Mouse (Mus musculus): ENCODE measurements around the gene Synpo2l. TPM values are rescaled to one million over a fixed set of nuclear protein-coding genes. Genes with fewer than 3 reads are reported as not detected.

The Synpo2l gene
- polyA plus RNA-seq, 1 experiment from 2014 or later, result 0.17 TPM

- 90% methylated on average over 9 of the region's 9 CpGs for WGBS
- Histone ChIP-seq H3K4me3 (no peak overlapping the region), H3K27me3 (no peaks in the 10 kb centered on the region), H3K4me2 (replicated peaks) (no peak overlapping the region), H3K9ac (replicated peaks) (no peak overlapping the region), H3K27ac (replicated peaks) (no peak overlapping the region), H3K36me3 (no peaks in the 10 kb centered on the region), H3K4me1 (peaks cover 3% of the 10 kb centered on the region; the same call in 1 of the 2 replicates), H3K9me3 (no peaks in the 10 kb centered on the region)
- no peak for ATAC-seq (replicated peaks)
Observed at GRCm38 (mm10) chr14:20655731-20656130, 12.4 kb downstream of the Synpo2l start.

- H3K27ac ChIP-seq (replicated peaks), result no peak overlapping the region
- no peak overlapping the region for H3K4me3 ChIP-seq
- 88% methylated on average over 9 of the region's 9 CpGs for WGBS
- no peak for ATAC-seq (replicated peaks)
- H3K4me1 ChIP-seq, result no peaks in the 10 kb centered on the region
- no peaks in the 10 kb centered on the region for H3K9me3 ChIP-seq
- H3K4me2 ChIP-seq (replicated peaks), result no peak overlapping the region
- H3K36me3 ChIP-seq, result no peaks in the 10 kb centered on the region
- H3K27me3 ChIP-seq, result no peaks in the 10 kb centered on the region
- H3K9ac ChIP-seq (replicated peaks), result no peak overlapping the region
Observed at GRCm38 (mm10) chr14:20654690-20655421, 13.3 kb downstream of the Synpo2l start.

GRCm38 (mm10) chr14:20651722-20652256 is 16.4 kb downstream of the Synpo2l start:
- H3K36me3 ChIP-seq, result no peaks in the 10 kb centered on the region
- no peak overlapping the region for H3K9ac ChIP-seq (replicated peaks)
- no peaks in the 10 kb centered on the region for H3K27me3 ChIP-seq
- 67% methylated on average over 4 of the region's 4 CpGs for WGBS
- no peaks in the 10 kb centered on the region for H3K4me1 ChIP-seq
- no peak overlapping the region for H3K4me3 ChIP-seq
- H3K4me2 ChIP-seq (replicated peaks), result no peak overlapping the region
- H3K9me3 ChIP-seq, result no peaks in the 10 kb centered on the region
- no peak for ATAC-seq (replicated peaks)
- no peak overlapping the region for H3K27ac ChIP-seq (replicated peaks)

- ATAC-seq (replicated peaks), result no peak
- H3K4me1 ChIP-seq, result no peaks in the 10 kb centered on the region
- no peaks in the 10 kb centered on the region for H3K27me3 ChIP-seq
- no peaks in the 10 kb centered on the region for H3K36me3 ChIP-seq
- H3K4me3 ChIP-seq, result no peak overlapping the region
- H3K9ac ChIP-seq (replicated peaks), result no peak overlapping the region
- no peak overlapping the region for H3K27ac ChIP-seq (replicated peaks)
- no peak overlapping the region for H3K4me2 ChIP-seq (replicated peaks)
- H3K9me3 ChIP-seq, result no peaks in the 10 kb centered on the region
- 77% methylated on average over 2 of the region's 2 CpGs for WGBS
Observed at GRCm38 (mm10) chr14:20651000-20651399, 17.2 kb downstream of the Synpo2l start.

- Histone ChIP-seq H3K4me2 (replicated peaks) (no peak overlapping the region), H3K4me1 (peaks cover 5% of the 10 kb centered on the region), H3K36me3 (no peaks in the 10 kb centered on the region), H3K27ac (replicated peaks) (no peak overlapping the region), H3K27me3 (no peaks in the 10 kb centered on the region), H3K9me3 (no peaks in the 10 kb centered on the region), H3K4me3 (no peak overlapping the region), H3K9ac (replicated peaks) (no peak overlapping the region)
- no peak for ATAC-seq (replicated peaks)
Observed at GRCm38 (mm10) chr14:20646381-20646780, 21.8 kb downstream of the Synpo2l start.

GRCm38 (mm10) chr14:20645547-20645946 is 22.6 kb downstream of the Synpo2l start:
- H3K9me3 ChIP-seq, result no peaks in the 10 kb centered on the region
- ATAC-seq (replicated peaks), result no peak
- H3K27me3 ChIP-seq, result no peaks in the 10 kb centered on the region
- no peak overlapping the region for H3K4me2 ChIP-seq (replicated peaks)
- H3K4me3 ChIP-seq, result no peak overlapping the region
- H3K36me3 ChIP-seq, result no peaks in the 10 kb centered on the region
- H3K9ac ChIP-seq (replicated peaks), result no peak overlapping the region
- H3K4me1 ChIP-seq, result peaks cover 5% of the 10 kb centered on the region
- H3K27ac ChIP-seq (replicated peaks), result no peak overlapping the region
- WGBS, result 23% methylated on average over 3 of the region's 3 CpGs

GRCm38 (mm10) chr14:20641438-20641875 is 26.7 kb downstream of the Synpo2l start:
- Histone ChIP-seq H3K4me1 (peaks cover 12% of the 10 kb centered on the region), H3K9me3 (no peaks in the 10 kb centered on the region), H3K36me3 (no peaks in the 10 kb centered on the region), H3K27ac (replicated peaks) (peak overlapping the region; percentile 94), H3K9ac (replicated peaks) (peak overlapping the region; percentile 82), H3K27me3 (no peaks in the 10 kb centered on the region), H3K4me3 (peak overlapping the region; percentile 90), H3K4me2 (replicated peaks) (peak overlapping the region; percentile 72)
- WGBS, result 13% methylated on average over 10 of the region's 10 CpGs
- no peak for ATAC-seq (replicated peaks)

GRCm38 (mm10) chr14:20640644-20641437 is 27.3 kb downstream of the Synpo2l start, which contains the start of gene Usp54:
Gene Usp54, minus strand, starts transcription at chr14:20641063.
- peak; percentile 97 for ATAC-seq (replicated peaks)
- Histone ChIP-seq H3K27ac (replicated peaks) (peak within 1 kb of the TSS; percentile 94), H3K27me3 (no peaks in the 10 kb centered on the region), H3K9me3 (no peaks in the 10 kb centered on the region), H3K4me1 (peaks cover 12% of the 10 kb centered on the region), H3K4me2 (replicated peaks) (peak within 1 kb of the TSS; percentile 86), H3K9ac (replicated peaks) (peak within 1 kb of the TSS; percentile 82), H3K4me3 (peak within 1 kb of the TSS; percentile 90), H3K36me3 (no peaks in the 10 kb centered on the region)
- under 1% methylated on average over 73 of the region's 73 CpGs for WGBS

GRCm38 (mm10) chr14:20639918-20640619 is 28.1 kb downstream of the Synpo2l start:
- WGBS, result under 1% methylated on average over 16 of the region's 16 CpGs
- peak; percentile 67 for ATAC-seq (replicated peaks)
- Histone ChIP-seq H3K9ac (replicated peaks) (peak overlapping the region; percentile 82), H3K36me3 (no peaks in the 10 kb centered on the region), H3K4me2 (replicated peaks) (peak overlapping the region; percentile 86), H3K27me3 (no peaks in the 10 kb centered on the region), H3K27ac (replicated peaks) (peak overlapping the region; percentile 94), H3K4me1 (peaks cover 12% of the 10 kb centered on the region), H3K9me3 (no peaks in the 10 kb centered on the region), H3K4me3 (peak overlapping the region; percentile 90)

- Histone ChIP-seq H3K27me3 (no peaks in the 10 kb centered on the region), H3K4me1 (peaks cover 12% of the 10 kb centered on the region), H3K9ac (replicated peaks) (no peak overlapping the region), H3K36me3 (no peaks in the 10 kb centered on the region), H3K9me3 (no peaks in the 10 kb centered on the region), H3K4me3 (no peak overlapping the region), H3K27ac (replicated peaks) (no peak overlapping the region), H3K4me2 (replicated peaks) (no peak overlapping the region)
- no peak for ATAC-seq (replicated peaks)
- 88% methylated on average over 6 of the region's 6 CpGs for WGBS
Observed at GRCm38 (mm10) chr14:20638702-20639101, 29.5 kb downstream of the Synpo2l start.

- no peak for ATAC-seq (replicated peaks)
- 89% methylated on average over 2 of the region's 2 CpGs for WGBS
Observed at GRCm38 (mm10) chr14:20637818-20638574, 30.2 kb downstream of the Synpo2l start.

More at GRCm38 (mm10) chr14:20637818-20638574, 30.2 kb downstream of the Synpo2l start:
- H3K9ac ChIP-seq (replicated peaks), result no peak overlapping the region
- H3K27ac ChIP-seq (replicated peaks), result no peak overlapping the region
- H3K9me3 ChIP-seq, result no peaks in the 10 kb centered on the region
- no peak overlapping the region for H3K4me2 ChIP-seq (replicated peaks)
- H3K36me3 ChIP-seq, result no peaks in the 10 kb centered on the region
- no peak overlapping the region for H3K4me3 ChIP-seq
- H3K4me1 ChIP-seq, result peaks cover 12% of the 10 kb centered on the region
- H3K27me3 ChIP-seq, result no peaks in the 10 kb centered on the region
